Mouse (Mus musculus): ENCODE measurements around the gene Lsm10. TPM values are rescaled to one million over a fixed set of nuclear protein-coding genes. Genes with fewer than 3 reads are reported as not detected.

The Lsm10 gene
- total and polyA plus RNA-seq, 3 experiments = 35.0 to 49.6 TPM; not detected in 1

DNA sequence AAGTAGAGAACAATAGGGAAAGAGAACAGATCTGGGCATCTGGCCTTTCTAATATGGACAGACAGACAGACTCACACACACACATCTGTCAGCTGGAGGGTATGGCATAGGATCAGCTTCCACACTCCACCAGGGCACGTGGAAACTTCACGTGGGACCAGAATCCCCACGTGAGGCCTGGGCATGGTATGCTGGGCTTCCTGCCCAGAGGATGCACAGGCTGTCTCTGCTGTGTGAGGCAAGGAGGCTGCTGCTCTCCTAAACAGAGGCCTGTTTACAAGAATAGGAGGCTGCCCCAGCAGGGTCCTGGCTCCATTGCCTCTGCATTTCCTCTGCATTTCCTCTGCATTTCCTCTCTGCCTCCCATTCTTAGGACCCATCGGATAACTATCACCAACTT lies 38.2 kb downstream of the Lsm10 start:
- Histone ChIP-seq H3K9ac (ENCODE audit: control insufficient read depth, low read depth, low read length, poor library complexity, severe bottlenecking) (no peak overlapping the region), H3K4me1 (ENCODE audit: control insufficient read depth in 1 of 2, insufficient read depth in 2 of 2, low read length in 2 of 2) (no peaks in the 10 kb centered on the region), H3K36me3 (ENCODE audit: control insufficient read depth in 1 of 2, insufficient read depth in 2 of 2, low read length in 2 of 2) (peaks cover 0 to 5% of the 10 kb centered on the region in 2 experiments; a peak in 1 of 4 replicates), H3K9me3 (replicated peaks; ENCODE audit: insufficient read depth, low read length) (no peaks in the 10 kb centered on the region), H3K4me3 (ENCODE audit: control insufficient read depth in 1 of 2, insufficient read depth in 1 of 2, low read depth in 2 of 2, low read length in 2 of 2) (no peak overlapping the region), H3K27me3 (ENCODE audit: control insufficient read depth in 1 of 2, insufficient read depth in 2 of 2, low read length in 2 of 2) (no peaks in the 10 kb centered on the region), H3K27ac (ENCODE audit: control insufficient read depth, low read depth, low read length) (no peak overlapping the region), H3K79me2 (ENCODE audit: control insufficient read depth, insufficient read depth, low read length, poor library complexity) (no peaks in the 10 kb centered on the region)
- TF ChIP-seq MXI1 (IDR thresholded peaks at IDR 0.05; ENCODE audit: low read depth, low read length) = no peak
- no peak for TF ChIP-seq MAX (IDR thresholded peaks at IDR 0.05; ENCODE audit: low read length)
- no peak for TF ChIP-seq EP300 (IDR thresholded peaks at IDR 0.05; ENCODE audit: low read depth in 1 of 2, low read length in 2 of 2)
- no peak for TF ChIP-seq SIN3A (IDR thresholded peaks at IDR 0.05; ENCODE audit: low read length)
- TF ChIP-seq ZC3H11A (IDR thresholded peaks at IDR 0.05; ENCODE audit: low read depth, low read length) = no peak
- no peak for TF ChIP-seq UBTF (IDR thresholded peaks at IDR 0.05; ENCODE audit: borderline replicate concordance, insufficient read depth, low read depth, low read length)
- no peak for TF ChIP-seq NELFE (IDR thresholded peaks at IDR 0.05; ENCODE audit: low read depth, low read length)
- TF ChIP-seq HCFC1 (IDR thresholded peaks at IDR 0.05; ENCODE audit: low read depth, low read length) = no peak
- TF ChIP-seq CTCF (IDR thresholded peaks at IDR 0.05 in 2 of 3, conservative IDR thresholded peaks at IDR 0.05 in 1 of 3; ENCODE audit: control insufficient read depth in 1 of 3, insufficient read depth in 1 of 3, low read depth in 2 of 3, low read length in 3 of 3, poor library complexity in 1 of 3, severe bottlenecking in 1 of 3) = no peak
- no peak for TF ChIP-seq ZNF384 (IDR thresholded peaks at IDR 0.05; ENCODE audit: low read depth, low read length)
- DNase-seq (ENCODE audit: low read depth, low spot score) = no peak

- DNase-seq (ENCODE audit: low read depth, low spot score) = no peak
- Histone ChIP-seq H3K36me3 (ENCODE audit: control insufficient read depth in 1 of 2, insufficient read depth in 2 of 2, low read length in 2 of 2) (peaks cover 0 to 4% of the 10 kb centered on the region in 2 experiments; a peak in 1 of 4 replicates), H3K4me3 (ENCODE audit: control insufficient read depth in 1 of 2, insufficient read depth in 1 of 2, low read depth in 2 of 2, low read length in 2 of 2) (no peak overlapping the region), H3K9ac (ENCODE audit: control insufficient read depth, low read depth, low read length, poor library complexity, severe bottlenecking) (no peak overlapping the region), H3K9me3 (replicated peaks; ENCODE audit: insufficient read depth, low read length) (no peaks in the 10 kb centered on the region), H3K79me2 (ENCODE audit: control insufficient read depth, insufficient read depth, low read length, poor library complexity) (no peaks in the 10 kb centered on the region), H3K4me1 (ENCODE audit: control insufficient read depth in 1 of 2, insufficient read depth in 2 of 2, low read length in 2 of 2) (no peaks in the 10 kb centered on the region), H3K27ac (ENCODE audit: control insufficient read depth, low read depth, low read length) (no peak overlapping the region), H3K27me3 (ENCODE audit: control insufficient read depth in 1 of 2, insufficient read depth in 2 of 2, low read length in 2 of 2) (no peaks in the 10 kb centered on the region)
- TF ChIP-seq ETS1 (IDR thresholded peaks at IDR 0.05; ENCODE audit: low read depth, low read length) = no peak
- TF ChIP-seq MEF2A (IDR thresholded peaks at IDR 0.05; ENCODE audit: extremely low read depth, insufficient replicate concordance, low read depth, low read length, poor library complexity, severe bottlenecking) = no peak
- no peak for TF ChIP-seq MYB (IDR thresholded peaks at IDR 0.05; ENCODE audit: low read depth, low read length)
- TF ChIP-seq TAL1 (IDR thresholded peaks at IDR 0.05; ENCODE audit: low read length) = no peak
- no peak for TF ChIP-seq SIN3A (IDR thresholded peaks at IDR 0.05; ENCODE audit: low read length)
- TF ChIP-seq RCOR1 (IDR thresholded peaks at IDR 0.05; ENCODE audit: low read depth, low read length) = no peak
- TF ChIP-seq TCF12 (IDR thresholded peaks at IDR 0.05; ENCODE audit: low read depth, low read length) = no peak
- no peak for TF ChIP-seq CHD2 (IDR thresholded peaks at IDR 0.05; ENCODE audit: low read length)
- no peak for TF ChIP-seq JUND (IDR thresholded peaks at IDR 0.05; ENCODE audit: low read depth, low read length)
- no peak for TF ChIP-seq GATA1 (IDR thresholded peaks at IDR 0.05; ENCODE audit: low read depth, low read length)
- no peak for TF ChIP-seq POLR2A (IDR thresholded peaks at IDR 0.05; ENCODE audit: control insufficient read depth in 1 of 2, insufficient read depth in 1 of 2, low read depth in 1 of 2, low read length in 2 of 2, poor library complexity in 1 of 2)
- TF ChIP-seq EP300 (IDR thresholded peaks at IDR 0.05; ENCODE audit: low read depth in 1 of 2, low read length in 2 of 2) = no peak
- TF ChIP-seq HCFC1 (IDR thresholded peaks at IDR 0.05; ENCODE audit: low read depth, low read length) = no peak
These were observed 41.4 kb downstream of the Lsm10 start for GRCm38 (mm10) chr4:126137773-126138172.
